Mouse (Mus musculus) heart, embryonic 11.5 days (tissue): ENCODE measurements at regions not wholly inside any gene's neighbourhood (a gene's known extent, or its start where the extent isn't known, plus 50 kb on each side); places are given as distances from the start of the nearest gene placed in this dataset.

Experiments used
- ATAC-seq: fragments of 200-750 bp; cut with Nextera tagmentation; replicated peaks from 2 replicates; pipeline ENCODE4 v1.8.0; 2017; ENCODE audit warnings: moderate library complexity; ENCODE audit not compliant: insufficient number of reproducible peaks, low FRiP score, low TSS enrichment
- H3K27ac ChIP-seq: fragments of 300-500 bp; sonication (generic); 2 replicates; pipeline ENCODE4 v1.5.1; 2014; ENCODE audit warnings: mild to moderate bottlenecking, low read depth, low read length
- H3K27me3 ChIP-seq: fragments of 300-500 bp; sonication (generic); 2 replicates; pipeline ENCODE4 v1.6.1; 2014; ENCODE audit warnings: mild to moderate bottlenecking, low read length, mixed read lengths; ENCODE audit not compliant: control insufficient read depth, insufficient read depth
- H3K36me3 ChIP-seq: fragments of 300-500 bp; sonication (generic); 2 replicates; pipeline ENCODE4 v1.6.1; 2014; ENCODE audit warnings: mild to moderate bottlenecking, low read length, moderate library complexity, mixed read lengths; ENCODE audit not compliant: control insufficient read depth, insufficient read depth
- H3K4me1 ChIP-seq: fragments of 300-500 bp; sonication (generic); 2 replicates; pipeline ENCODE4 v1.6.1; 2014; ENCODE audit warnings: low read length; ENCODE audit not compliant: control insufficient read depth, insufficient read depth
- H3K4me2 ChIP-seq: fragments of 300-500 bp; sonication (generic); 2 replicates; pipeline ENCODE4 v1.6.1; 2014; ENCODE audit warnings: mild to moderate bottlenecking, moderate library complexity
- H3K4me3 ChIP-seq: fragments of 300-500 bp; sonication (generic); 2 replicates; pipeline ENCODE4 v1.5.1; 2014; ENCODE audit warnings: low read depth, low read length
- H3K9ac ChIP-seq: fragments of 300-500 bp; sonication (generic); 2 replicates; pipeline ENCODE4 v1.6.1; 2014; ENCODE audit warnings: mild to moderate bottlenecking, low read depth, low read length, moderate library complexity
- H3K9me3 ChIP-seq: fragments of 300-500 bp; sonication (generic); replicated peaks from 2 replicates; pipeline ENCODE4 v1.6.1; 2016; ENCODE audit warnings: low read length; ENCODE audit not compliant: control insufficient read depth
- WGBS: fragments of 180-500 bp; shearing (Covaris S2); extraction: QIAGEN DNeasy Blood & Tissue Kit; methylation state at CpG from one replicate; pipeline ENCODE4 v1.1.7; 2014; ENCODE audit not compliant: insufficient replicate concordance; 5-methylcytosine and 5-hydroxymethylcytosine counted together

DNA sequence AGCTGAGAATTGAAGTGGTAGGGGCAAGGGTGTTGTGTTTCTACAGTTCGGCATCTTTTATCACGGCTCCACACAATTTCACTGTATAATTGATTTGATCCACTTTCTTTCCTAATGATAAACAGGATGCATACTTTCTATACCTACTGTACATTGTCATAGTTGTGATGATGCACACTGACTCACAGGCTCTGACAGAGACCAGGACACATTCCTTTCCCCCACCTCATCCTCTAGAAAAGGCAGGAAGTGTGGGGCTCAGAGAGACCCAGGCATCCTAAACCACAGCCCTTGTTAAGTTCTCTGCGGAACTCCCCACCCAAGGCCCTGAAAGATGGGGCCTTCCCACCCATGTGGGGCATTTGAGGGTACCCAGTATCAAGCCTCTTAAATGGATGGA lies 117.5 kb upstream of the Max start:
- Histone ChIP-seq H3K27me3 (no peaks in the 10 kb centered on the region), H3K4me3 (no peak overlapping the region), H3K4me2 (no peak overlapping the region), H3K4me1 (no peaks in the 10 kb centered on the region), H3K9ac (no peak overlapping the region), H3K27ac (no peak overlapping the region), H3K36me3 (no peaks in the 10 kb centered on the region), H3K9me3 (no peaks in the 10 kb centered on the region)
- 70% methylated on average over 3 of the region's 3 CpGs for WGBS
- ATAC-seq = no peak

DNA sequence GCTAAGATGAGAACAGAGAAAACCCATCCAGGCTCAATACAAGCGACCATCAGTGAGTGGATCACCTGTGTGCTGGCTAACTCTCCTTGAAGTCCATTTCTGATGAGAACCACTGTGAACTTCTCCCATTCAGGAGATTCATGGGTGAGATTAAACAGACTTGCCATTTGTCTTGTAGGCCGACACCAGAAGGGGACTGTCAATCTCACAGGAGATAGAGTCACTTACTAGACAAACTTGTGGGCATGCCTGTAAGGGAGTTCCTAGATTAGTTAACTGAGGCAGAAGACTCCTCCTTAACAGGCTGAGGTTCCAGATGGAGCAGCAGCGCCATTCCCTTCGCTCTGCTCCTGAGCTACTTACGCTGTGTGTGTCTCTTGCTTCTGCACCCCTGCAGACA lies 114.7 kb upstream of the Max start:
- Histone ChIP-seq H3K27ac (no peak overlapping the region), H3K4me2 (no peak overlapping the region), H3K4me3 (no peak overlapping the region), H3K9me3 (no peaks in the 10 kb centered on the region), H3K27me3 (no peaks in the 10 kb centered on the region), H3K9ac (no peak overlapping the region), H3K4me1 (no peaks in the 10 kb centered on the region), H3K36me3 (no peaks in the 10 kb centered on the region)
- 77% methylated on average over 5 of the region's 5 CpGs for WGBS
- no peak for ATAC-seq

DNA sequence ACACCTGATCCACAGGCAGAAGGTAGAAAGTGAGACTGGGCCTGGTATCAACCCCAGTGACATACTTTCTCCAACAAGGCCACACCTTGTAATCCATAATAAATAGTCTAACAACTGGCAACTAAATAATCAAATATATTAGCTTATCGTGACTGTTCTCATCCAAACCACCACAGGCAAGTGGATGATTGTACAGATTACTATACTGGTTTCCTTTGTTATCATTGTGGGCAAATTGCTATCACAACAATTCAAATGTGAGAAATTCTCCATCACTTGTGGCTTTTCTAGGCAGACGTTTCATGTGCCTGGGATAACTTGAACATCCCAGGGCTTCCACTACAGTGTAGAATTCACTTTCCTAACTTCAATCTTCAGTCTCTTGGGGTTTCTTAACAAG lies 112.6 kb upstream of the Max start:
- H3K27ac ChIP-seq = no peak overlapping the region
- H3K4me2 ChIP-seq = no peak overlapping the region
- WGBS = 71% methylated on average over 2 of the region's 2 CpGs
- no peaks in the 10 kb centered on the region for H3K36me3 ChIP-seq
- no peak overlapping the region for H3K9ac ChIP-seq
- H3K27me3 ChIP-seq = no peaks in the 10 kb centered on the region
- no peaks in the 10 kb centered on the region for H3K9me3 ChIP-seq
- no peak overlapping the region for H3K4me3 ChIP-seq
- no peak for ATAC-seq
- H3K4me1 ChIP-seq = no peaks in the 10 kb centered on the region

DNA sequence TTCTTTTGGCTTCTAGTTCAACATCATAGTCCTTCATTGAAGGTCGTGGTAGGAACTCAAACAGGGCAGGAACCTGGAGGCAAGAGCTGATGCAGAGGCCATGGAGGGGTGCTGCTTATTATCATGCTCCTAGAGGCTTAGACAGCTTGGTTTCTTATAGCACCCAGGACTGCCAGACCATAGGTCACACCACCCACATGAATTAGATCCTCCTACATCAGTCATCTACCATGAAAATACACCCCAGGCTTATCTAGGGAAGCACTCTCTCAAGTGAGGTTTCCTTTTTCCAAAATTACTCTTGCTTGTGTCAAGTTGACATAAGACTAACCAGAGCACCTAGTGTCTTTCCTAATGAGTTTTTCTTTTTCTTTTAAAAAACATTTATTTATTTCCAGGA lies 109.7 kb upstream of the Max start:
- Histone ChIP-seq H3K27me3 (no peaks in the 10 kb centered on the region), H3K9ac (no peak overlapping the region), H3K4me1 (no peaks in the 10 kb centered on the region), H3K36me3 (no peaks in the 10 kb centered on the region), H3K4me3 (no peak overlapping the region), H3K27ac (no peak overlapping the region), H3K4me2 (no peak overlapping the region), H3K9me3 (no peaks in the 10 kb centered on the region)
- 66% methylated on average over 1 of the region's 1 CpGs for WGBS
- ATAC-seq = no peak

GRCm38 (mm10) chr12:77067938-77068337 lies 105.9 kb upstream of the Max start:
- Histone ChIP-seq H3K27ac (no peak overlapping the region), H3K4me2 (no peak overlapping the region), H3K9me3 (no peaks in the 10 kb centered on the region), H3K9ac (no peak overlapping the region), H3K27me3 (0 out of 2 replicates have a peak, but pooled peaks cover 2% of the 10 kb centered on the region), H3K4me1 (no peaks in the 10 kb centered on the region), H3K4me3 (no peak overlapping the region), H3K36me3 (no peaks in the 10 kb centered on the region)
- WGBS = 72% methylated on average over 5 of the region's 5 CpGs
- ATAC-seq = no peak

DNA sequence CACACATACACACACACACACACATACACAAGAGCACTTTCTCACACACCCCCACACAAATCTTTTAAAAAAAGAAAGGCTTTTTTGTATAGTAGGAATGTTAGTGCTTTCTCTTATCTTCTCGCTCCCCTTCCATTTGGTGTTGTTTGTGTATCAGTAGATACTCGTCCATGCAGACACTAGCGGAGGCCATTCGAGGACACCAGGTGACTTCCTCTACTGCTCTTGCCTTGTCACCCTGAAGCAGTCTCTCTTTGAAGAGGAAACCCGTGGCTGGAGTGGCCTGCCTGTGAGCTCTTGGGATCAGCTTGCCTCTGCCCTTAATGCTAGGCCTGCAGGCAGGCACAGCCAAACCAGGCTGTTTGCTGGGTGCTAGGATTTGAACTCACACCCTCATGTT lies 105.1 kb upstream of the Max start:
- Histone ChIP-seq H3K4me2 (no peak overlapping the region), H3K36me3 (no peaks in the 10 kb centered on the region), H3K4me1 (no peaks in the 10 kb centered on the region), H3K4me3 (no peak overlapping the region), H3K9me3 (no peaks in the 10 kb centered on the region), H3K27me3 (0 out of 2 replicates have a peak, but pooled peaks cover 5% of the 10 kb centered on the region), H3K9ac (no peak overlapping the region), H3K27ac (no peak overlapping the region)
- no peak for ATAC-seq
- WGBS = 49% methylated on average over 5 of the region's 5 CpGs

GRCm38 (mm10) chr12:77065645-77066512 lies 103.9 kb upstream of the Max start:
- H3K9me3 ChIP-seq = no peaks in the 10 kb centered on the region
- 63% methylated on average over 6 of the region's 6 CpGs for WGBS
- H3K4me1 ChIP-seq = no peaks in the 10 kb centered on the region
- H3K27ac ChIP-seq = no peak overlapping the region
- H3K4me3 ChIP-seq = no peak overlapping the region
- ATAC-seq = no peak
- no peaks in the 10 kb centered on the region for H3K36me3 ChIP-seq
- H3K4me2 ChIP-seq = no peak overlapping the region
- no peak overlapping the region for H3K9ac ChIP-seq
- 0 out of 2 replicates have a peak, but pooled peaks cover 5% of the 10 kb centered on the region for H3K27me3 ChIP-seq

- no peaks in the 10 kb centered on the region for H3K36me3 ChIP-seq
- H3K9me3 ChIP-seq = no peaks in the 10 kb centered on the region
- H3K27ac ChIP-seq = no peak overlapping the region
- no peak overlapping the region for H3K4me3 ChIP-seq
- H3K9ac ChIP-seq = no peak overlapping the region
- H3K4me2 ChIP-seq = no peak overlapping the region
- 46% methylated on average over 4 of the region's 4 CpGs for WGBS
- H3K27me3 ChIP-seq = peaks cover 5% of the 10 kb centered on the region; the same call in 1 of the 2 replicates
- peaks cover 8% of the 10 kb centered on the region; the same call in 1 of the 2 replicates for H3K4me1 ChIP-seq
- ATAC-seq = no peak
Measured at GRCm38 (mm10) chr12:77064048-77064447, 102.0 kb upstream of the Max start.

- no peak overlapping the region for H3K27ac ChIP-seq
- H3K9me3 ChIP-seq = no peaks in the 10 kb centered on the region
- H3K27me3 ChIP-seq = peaks cover 7% of the 10 kb centered on the region
- H3K9ac ChIP-seq = no peak overlapping the region
- H3K4me3 ChIP-seq = no peak overlapping the region
- H3K4me1 ChIP-seq = peaks cover 10% of the 10 kb centered on the region; the same call in 1 of the 2 replicates
- H3K36me3 ChIP-seq = no peaks in the 10 kb centered on the region
- no peak for ATAC-seq
- no peak overlapping the region for H3K4me2 ChIP-seq
- WGBS = 85% methylated on average over 5 of the region's 5 CpGs
Measured at GRCm38 (mm10) chr12:77061562-77061847, 99.5 kb upstream of the Max start.
